Mouse (Mus musculus): Measurements from ENCODE around the gene Klhdc8a. TPM values are rescaled to one million over a fixed set of nuclear protein-coding genes. Genes with fewer than 3 reads are reported as not detected.

Klhdc8a gene
- polyA plus RNA-seq, 1 experiment from 2014 or later = 4.0 TPM

GRCm38 (mm10) chr1:132322711-132323542, 24.5 kb downstream of the Klhdc8a start:
- ATAC-seq (ENCODE audit: low FRiP score, low read depth) = peak; percentile 88
- H3K27me3 ChIP-seq (replicated peaks) = no peaks in the 10 kb centered on the region
- H3K4me1 ChIP-seq = peaks cover 83% of the 10 kb centered on the region
- peak overlapping the region; percentile 38 for H3K4me2 ChIP-seq (replicated peaks)
- H3K4me3 ChIP-seq = no peak overlapping the region
- H3K27ac ChIP-seq = peak overlapping the region; percentile 89
- H3K9ac ChIP-seq = peak overlapping the region; percentile 42
- WGBS = 12% methylated on average over 13 of the region's 13 CpGs
- peaks cover 18% of the 10 kb centered on the region; the same call in 1 of the 2 replicates for H3K36me3 ChIP-seq
- H3K9me3 ChIP-seq = no peaks in the 10 kb centered on the region

- H3K27me3 ChIP-seq (replicated peaks) = no peaks in the 10 kb centered on the region
- peaks cover 63% of the 10 kb centered on the region for H3K4me1 ChIP-seq
- H3K36me3 ChIP-seq = peaks cover 50% of the 10 kb centered on the region
- no peaks in the 10 kb centered on the region for H3K9me3 ChIP-seq
- H3K4me3 ChIP-seq = no peak overlapping the region
- 0 out of 2 replicates have a peak overlapping the region, but pooled peaks have one; percentile 0 for H3K4me2 ChIP-seq (replicated peaks)
- 51% methylated on average over 9 of the region's 9 CpGs for WGBS
- peak; percentile 21 for ATAC-seq (ENCODE audit: low FRiP score, low read depth)
- H3K27ac ChIP-seq = peak overlapping the region; percentile 11; the same call in 1 of the 2 replicates
- H3K9ac ChIP-seq = no peak overlapping the region
Measured at GRCm38 (mm10) chr1:132326777-132327176, 28.4 kb downstream of the Klhdc8a start.

GRCm38 (mm10) chr1:132327477-132327876, 29.1 kb downstream of the Klhdc8a start:
- Histone ChIP-seq H3K36me3 (peaks cover 57% of the 10 kb centered on the region), H3K4me3 (no peak overlapping the region), H3K27ac (0 out of 2 replicates have a peak overlapping the region, but pooled peaks have one; percentile 27), H3K27me3 (replicated peaks) (no peaks in the 10 kb centered on the region), H3K4me1 (peaks cover 63% of the 10 kb centered on the region), H3K9ac (no peak overlapping the region), H3K4me2 (replicated peaks) (no peak overlapping the region), H3K9me3 (no peaks in the 10 kb centered on the region)
- ATAC-seq (ENCODE audit: low FRiP score, low read depth) = no peak
- 87% methylated on average over 17 of the region's 17 CpGs for WGBS

GRCm38 (mm10) chr1:132328565-132328964, 30.1 kb downstream of the Klhdc8a start:
- no peak overlapping the region for H3K4me3 ChIP-seq
- peaks cover 58% of the 10 kb centered on the region for H3K36me3 ChIP-seq
- H3K27me3 ChIP-seq (replicated peaks) = no peaks in the 10 kb centered on the region
- no peaks in the 10 kb centered on the region for H3K9me3 ChIP-seq
- no peak overlapping the region for H3K9ac ChIP-seq
- no peak overlapping the region for H3K27ac ChIP-seq
- no peak for ATAC-seq (ENCODE audit: low FRiP score, low read depth)
- no peak overlapping the region for H3K4me2 ChIP-seq (replicated peaks)
- WGBS = 82% methylated on average over 3 of the region's 3 CpGs
- peaks cover 60% of the 10 kb centered on the region for H3K4me1 ChIP-seq

GRCm38 (mm10) chr1:132329656-132330055, 31.2 kb downstream of the Klhdc8a start:
- Histone ChIP-seq H3K27me3 (replicated peaks) (no peaks in the 10 kb centered on the region), H3K4me1 (peaks cover 63% of the 10 kb centered on the region), H3K9me3 (no peaks in the 10 kb centered on the region), H3K4me3 (no peak overlapping the region), H3K36me3 (peaks cover 58% of the 10 kb centered on the region), H3K9ac (no peak overlapping the region), H3K4me2 (replicated peaks) (no peak overlapping the region), H3K27ac (no peak overlapping the region)
- ATAC-seq (ENCODE audit: low FRiP score, low read depth) = no peak
- WGBS = 79% methylated on average over 7 of the region's 7 CpGs

- Histone ChIP-seq H3K4me3 (no peak overlapping the region), H3K4me2 (replicated peaks) (no peak overlapping the region), H3K27me3 (replicated peaks) (no peaks in the 10 kb centered on the region), H3K9ac (no peak overlapping the region), H3K4me1 (peaks cover 66% of the 10 kb centered on the region), H3K9me3 (no peaks in the 10 kb centered on the region), H3K36me3 (peaks cover 56% of the 10 kb centered on the region), H3K27ac (no peak overlapping the region)
- no peak for ATAC-seq (ENCODE audit: low FRiP score, low read depth)
- WGBS = 74% methylated on average over 15 of the region's 15 CpGs
Measured at GRCm38 (mm10) chr1:132330397-132330796, 32.0 kb downstream of the Klhdc8a start.

- 88% methylated on average over 17 of the region's 17 CpGs for WGBS
- Histone ChIP-seq H3K27ac (no peak overlapping the region), H3K4me3 (no peak overlapping the region), H3K4me2 (replicated peaks) (no peak overlapping the region), H3K9ac (no peak overlapping the region), H3K27me3 (replicated peaks) (no peaks in the 10 kb centered on the region), H3K9me3 (no peaks in the 10 kb centered on the region), H3K4me1 (peaks cover 62% of the 10 kb centered on the region), H3K36me3 (peaks cover 47% of the 10 kb centered on the region)
- no peak for ATAC-seq (ENCODE audit: low FRiP score, low read depth)
Measured at GRCm38 (mm10) chr1:132331283-132331682, 32.9 kb downstream of the Klhdc8a start.

GRCm38 (mm10) chr1:132333201-132333600, 34.8 kb downstream of the Klhdc8a start:
- peak overlapping the region; percentile 37 for H3K4me2 ChIP-seq (replicated peaks)
- no peak overlapping the region for H3K4me3 ChIP-seq
- ATAC-seq (ENCODE audit: low FRiP score, low read depth) = 0 out of 2 replicates have a peak, but pooled peaks have one; percentile 7
- peaks cover 38% of the 10 kb centered on the region for H3K36me3 ChIP-seq
- H3K9ac ChIP-seq = 0 out of 2 replicates have a peak overlapping the region, but pooled peaks have one; percentile 26
- 3% methylated on average over 2 of the region's 2 CpGs for whole genome bisulfite sequencing
- H3K27me3 ChIP-seq (replicated peaks) = no peaks in the 10 kb centered on the region
- H3K4me1 ChIP-seq = peaks cover 46% of the 10 kb centered on the region
- H3K27ac ChIP-seq = peak overlapping the region; percentile 70
- H3K9me3 ChIP-seq = no peaks in the 10 kb centered on the region

- Histone ChIP-seq H3K9me3 (no peaks in the 10 kb centered on the region), H3K4me1 (peaks cover 46% of the 10 kb centered on the region), H3K4me3 (no peak overlapping the region), H3K9ac (peak overlapping the region; percentile 26; the same call in 1 of the 2 replicates), H3K36me3 (peaks cover 33% of the 10 kb centered on the region), H3K27me3 (replicated peaks) (no peaks in the 10 kb centered on the region), H3K27ac (peak overlapping the region; percentile 70), H3K4me2 (replicated peaks) (peak overlapping the region; percentile 37)
- under 1% methylated on average over 4 of the region's 4 CpGs for WGBS
- ATAC-seq (ENCODE audit: low FRiP score, low read depth) = peak; percentile 79
Measured at GRCm38 (mm10) chr1:132333675-132334141, 35.3 kb downstream of the Klhdc8a start.

GRCm38 (mm10) chr1:132334178-132334801, 35.9 kb downstream of the Klhdc8a start:
- peaks cover 30% of the 10 kb centered on the region for H3K36me3 ChIP-seq
- no peaks in the 10 kb centered on the region for H3K27me3 ChIP-seq (replicated peaks)
- peaks cover 46% of the 10 kb centered on the region for H3K4me1 ChIP-seq
- peak overlapping the region; percentile 70; the same call in 1 of the 2 replicates for H3K27ac ChIP-seq
- ATAC-seq (ENCODE audit: low FRiP score, low read depth) = peak; percentile 39; the same call in 1 of the 2 replicates
- H3K4me3 ChIP-seq = no peak overlapping the region
- WGBS = 12% methylated on average over 6 of the region's 6 CpGs
- H3K9me3 ChIP-seq = no peaks in the 10 kb centered on the region
- H3K9ac ChIP-seq = no peak overlapping the region
- H3K4me2 ChIP-seq (replicated peaks) = no peak overlapping the region

GRCm38 (mm10) chr1:132335378-132335965, 37.0 kb downstream of the Klhdc8a start:
- Histone ChIP-seq H3K36me3 (peaks cover 19% of the 10 kb centered on the region), H3K27me3 (replicated peaks) (no peaks in the 10 kb centered on the region), H3K9ac (no peak overlapping the region), H3K9me3 (no peaks in the 10 kb centered on the region), H3K4me2 (replicated peaks) (no peak overlapping the region), H3K4me3 (no peak overlapping the region), H3K4me1 (peaks cover 40% of the 10 kb centered on the region), H3K27ac (no peak overlapping the region)
- no peak for ATAC-seq (ENCODE audit: low FRiP score, low read depth)
- WGBS = 39% methylated on average over 12 of the region's 12 CpGs

GRCm38 (mm10) chr1:132336921-132337320, 38.5 kb downstream of the Klhdc8a start:
- H3K9ac ChIP-seq = no peak overlapping the region
- no peak overlapping the region for H3K4me2 ChIP-seq (replicated peaks)
- no peak overlapping the region for H3K27ac ChIP-seq
- peaks cover 7% of the 10 kb centered on the region; the same call in 1 of the 2 replicates for H3K36me3 ChIP-seq
- WGBS = 73% methylated on average over 6 of the region's 6 CpGs
- no peaks in the 10 kb centered on the region for H3K9me3 ChIP-seq
- no peaks in the 10 kb centered on the region for H3K27me3 ChIP-seq (replicated peaks)
- no peak overlapping the region for H3K4me3 ChIP-seq
- no peak for ATAC-seq (ENCODE audit: low FRiP score, low read depth)
- peaks cover 36% of the 10 kb centered on the region for H3K4me1 ChIP-seq
